Mouse (Mus musculus): ENCODE results near the gene Gstt4. TPM values are rescaled to one million over a fixed set of nuclear protein-coding genes. Genes with fewer than 3 reads are reported as not detected.
"Not testable (repeated sequence)": the region's sequence is repeated elsewhere in the genome, so short reads cannot be mapped to it uniquely, and the experiment has no call there.

The Gstt4 gene
- not detected in 2 replicates for polyA plus RNA-seq (2015; fragmentation: Nextera tagmentation; extraction: Ambion mirVana)

DNA sequence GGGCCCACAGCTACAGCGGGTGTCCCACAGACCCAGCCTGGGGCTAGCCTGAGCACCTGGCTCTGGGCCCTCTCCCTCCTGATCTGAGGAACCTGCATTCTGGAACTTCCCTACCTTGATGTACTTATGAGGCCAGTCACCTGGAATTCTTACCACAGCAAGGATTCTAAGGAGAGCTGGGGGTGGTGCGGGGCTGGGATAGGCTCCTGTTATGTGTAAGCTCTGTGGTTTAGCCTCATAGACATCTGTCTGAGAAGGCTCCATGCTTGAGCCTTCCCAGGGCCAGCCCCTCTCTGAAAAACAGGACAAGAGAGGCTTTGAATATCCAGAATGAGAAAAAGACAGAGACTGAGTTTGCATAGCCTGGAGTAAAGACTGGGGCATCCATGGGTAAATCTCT is at the start of gene Gstt4:
TSS of gene Gstt4 (minus strand) at position 101 of the 400 bp plus-strand sequence.
- DNase-seq (ENCODE audit: low spot score) (no peak), ATAC-seq (ENCODE audit: low FRiP score, low TSS enrichment) (no peak)
- no peak within 1 kb of the TSS for H3K27ac ChIP-seq (replicated peaks)
- no peaks in the 10 kb centered on the region for H3K27me3 ChIP-seq (ENCODE audit: control insufficient read depth, insufficient read depth, low read length)
- 96% methylated on average over 2 of the region's 2 CpGs for WGBS
- no peaks in the 10 kb centered on the region for H3K9me3 ChIP-seq (ENCODE audit: control insufficient read depth, low read length)
- H3K4me2 ChIP-seq (replicated peaks; ENCODE audit: low read depth): no peak within 1 kb of the TSS
- no peak within 1 kb of the TSS for H3K9ac ChIP-seq (ENCODE audit: low read length)
- H3K36me3 ChIP-seq (ENCODE audit: control insufficient read depth, insufficient read depth, low read length): no peaks in the 10 kb centered on the region
- TF ChIP-seq EP300 (optimal IDR thresholded peaks at IDR 0.05) (no peak), CTCF (IDR thresholded peaks at IDR 0.05; ENCODE audit: low read depth) (no peak)
- H3K4me1 ChIP-seq (replicated peaks; ENCODE audit: control insufficient read depth, insufficient read depth): 0 out of 2 replicates have a peak, but pooled peaks cover 2% of the 10 kb centered on the region
- no peak within 1 kb of the TSS for H3K4me3 ChIP-seq (ENCODE audit: low read depth, low read length)

DNA sequence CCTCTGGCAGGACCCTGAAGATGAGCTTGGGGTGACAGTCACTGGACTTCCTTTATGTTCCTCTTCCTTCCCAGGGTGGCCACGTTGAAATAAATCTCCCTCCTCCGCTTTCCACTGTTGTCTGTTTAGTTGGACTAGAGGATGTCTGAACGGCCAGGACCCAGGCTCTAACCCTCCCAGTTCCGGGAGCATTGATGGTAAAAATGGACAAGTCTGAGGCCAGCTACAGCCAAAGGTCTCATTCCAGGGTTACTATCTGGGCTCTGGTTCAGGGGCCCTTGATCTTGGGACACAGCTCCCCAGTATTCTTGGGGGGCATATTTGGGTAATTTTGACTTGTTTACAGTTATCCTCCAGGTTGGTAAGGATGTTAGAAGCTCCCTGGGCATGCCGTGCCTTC is 39.2 kb upstream of the Gstt4 start:
- DNase-seq (ENCODE audit: low spot score) (no peak), ATAC-seq (ENCODE audit: low FRiP score, low TSS enrichment) (no peak)
- Histone ChIP-seq H3K27me3 (ENCODE audit: control insufficient read depth, insufficient read depth, low read length) (no peaks in the 10 kb centered on the region), H3K4me1 (replicated peaks; ENCODE audit: control insufficient read depth, insufficient read depth) (no peaks in the 10 kb centered on the region), H3K9me3 (ENCODE audit: control insufficient read depth, low read length) (no peaks in the 10 kb centered on the region), H3K4me2 (replicated peaks; ENCODE audit: low read depth) (no peak overlapping the region), H3K27ac (replicated peaks) (no peak overlapping the region), H3K9ac (ENCODE audit: low read length) (no peak overlapping the region), H3K36me3 (ENCODE audit: control insufficient read depth, insufficient read depth, low read length) (0 out of 2 replicates have a peak, but pooled peaks cover 3% of the 10 kb centered on the region), H3K4me3 (ENCODE audit: low read depth, low read length) (no peak overlapping the region)
- 79% methylated on average over 5 of the region's 5 CpGs for WGBS
- TF ChIP-seq EP300 (optimal IDR thresholded peaks at IDR 0.05) (no peak), CTCF (IDR thresholded peaks at IDR 0.05; ENCODE audit: low read depth) (no peak)

DNA sequence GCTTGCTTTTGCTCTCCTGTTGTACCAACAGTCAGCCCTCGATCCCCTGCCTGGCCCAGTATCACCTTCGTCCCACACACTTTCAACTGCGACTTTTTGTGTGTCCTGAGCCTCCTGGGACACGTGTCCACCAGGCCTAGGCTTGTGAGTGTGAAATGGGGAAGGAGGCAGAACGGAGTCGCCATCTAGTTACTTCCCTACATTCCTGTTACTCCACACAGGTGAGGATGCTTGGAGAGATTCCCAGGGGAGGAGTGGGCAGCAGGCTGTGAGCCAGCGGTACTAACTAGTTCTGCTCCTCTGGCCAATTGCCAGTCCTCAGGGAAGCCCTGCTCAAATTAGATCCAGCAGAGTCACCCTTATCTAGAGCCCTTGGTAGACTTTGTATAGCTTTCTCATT is 38.4 kb upstream of the Gstt4 start:
- Histone ChIP-seq H3K4me1 (replicated peaks; ENCODE audit: control insufficient read depth, insufficient read depth) (no peaks in the 10 kb centered on the region), H3K9me3 (ENCODE audit: control insufficient read depth, low read length) (no peaks in the 10 kb centered on the region), H3K27ac (replicated peaks) (peak overlapping the region; percentile 83), H3K27me3 (ENCODE audit: control insufficient read depth, insufficient read depth, low read length) (no peaks in the 10 kb centered on the region), H3K36me3 (ENCODE audit: control insufficient read depth, insufficient read depth, low read length) (0 out of 2 replicates have a peak, but pooled peaks cover 3% of the 10 kb centered on the region), H3K4me3 (ENCODE audit: low read depth, low read length) (no peak overlapping the region), H3K9ac (ENCODE audit: low read length) (no peak overlapping the region), H3K4me2 (replicated peaks; ENCODE audit: low read depth) (no peak overlapping the region)
- no peak for TF ChIP-seq EP300 (optimal IDR thresholded peaks at IDR 0.05)
- TF ChIP-seq CTCF (IDR thresholded peaks at IDR 0.05; ENCODE audit: low read depth): no peak
- WGBS: 33% methylated on average over 7 of the region's 7 CpGs
- DNase-seq (ENCODE audit: low spot score) (no peak), ATAC-seq (ENCODE audit: low FRiP score, low TSS enrichment) (no peak)

DNA sequence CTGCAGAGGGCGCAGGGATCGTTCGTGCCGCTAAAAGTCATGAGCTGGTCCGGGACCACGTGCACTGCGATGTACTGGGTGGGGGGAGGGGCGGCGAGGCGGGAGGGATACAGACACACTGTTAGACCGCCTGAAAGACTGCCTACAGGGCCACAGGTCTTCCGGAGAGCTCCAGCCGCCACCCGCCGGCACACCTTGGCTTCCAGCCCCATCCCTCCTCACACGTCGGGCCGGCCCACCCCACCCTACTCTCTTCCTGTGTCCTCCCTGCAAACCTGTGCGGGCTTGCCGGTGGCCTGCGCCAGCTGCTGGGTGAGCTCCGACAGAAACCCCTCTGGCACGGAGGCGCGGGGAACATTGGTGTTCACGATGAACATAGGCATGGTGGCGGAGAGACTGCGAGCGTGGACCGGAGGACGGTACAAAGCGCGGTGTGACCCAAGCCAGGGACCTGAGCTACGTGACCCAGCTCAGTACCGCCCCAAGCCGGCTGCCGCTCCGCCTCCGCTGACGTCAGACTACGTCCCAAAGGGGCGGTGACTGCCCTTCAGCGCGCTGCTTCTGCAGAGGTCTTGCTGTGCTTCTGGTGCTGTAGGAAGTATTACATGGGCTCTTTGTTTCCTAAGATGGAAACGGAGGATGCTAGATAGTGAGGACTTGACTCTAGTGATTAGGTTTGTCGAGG is 37.6 kb upstream of the Gstt4 start, which contains the start of gene Mif:
TSS of gene Mif (minus strand) at position 455 of the 685 bp plus-strand sequence.
- H3K4me2 ChIP-seq (replicated peaks; ENCODE audit: low read depth): peak within 1 kb of the TSS; percentile 72
- under 1% methylated on average over 34 of the region's 46 CpGs for WGBS
- H3K36me3 ChIP-seq (ENCODE audit: control insufficient read depth, insufficient read depth, low read length); H3K9me3 ChIP-seq (ENCODE audit: control insufficient read depth, low read length); H3K4me1 ChIP-seq (replicated peaks; ENCODE audit: control insufficient read depth, insufficient read depth); H3K27me3 ChIP-seq (ENCODE audit: control insufficient read depth, insufficient read depth, low read length): not testable (repeated sequence)
- TF ChIP-seq CTCF (IDR thresholded peaks at IDR 0.05; ENCODE audit: low read depth): peak; percentile 24
- peak within 1 kb of the TSS; percentile 83 for H3K27ac ChIP-seq (replicated peaks)
- DNase-seq (ENCODE audit: low spot score) (peak; percentile 96), ATAC-seq (ENCODE audit: low FRiP score, low TSS enrichment) (peak; percentile 97)
- H3K9ac ChIP-seq (ENCODE audit: low read length): peak within 1 kb of the TSS; percentile 74
- H3K4me3 ChIP-seq (ENCODE audit: low read depth, low read length): peak within 1 kb of the TSS; percentile 59

DNA sequence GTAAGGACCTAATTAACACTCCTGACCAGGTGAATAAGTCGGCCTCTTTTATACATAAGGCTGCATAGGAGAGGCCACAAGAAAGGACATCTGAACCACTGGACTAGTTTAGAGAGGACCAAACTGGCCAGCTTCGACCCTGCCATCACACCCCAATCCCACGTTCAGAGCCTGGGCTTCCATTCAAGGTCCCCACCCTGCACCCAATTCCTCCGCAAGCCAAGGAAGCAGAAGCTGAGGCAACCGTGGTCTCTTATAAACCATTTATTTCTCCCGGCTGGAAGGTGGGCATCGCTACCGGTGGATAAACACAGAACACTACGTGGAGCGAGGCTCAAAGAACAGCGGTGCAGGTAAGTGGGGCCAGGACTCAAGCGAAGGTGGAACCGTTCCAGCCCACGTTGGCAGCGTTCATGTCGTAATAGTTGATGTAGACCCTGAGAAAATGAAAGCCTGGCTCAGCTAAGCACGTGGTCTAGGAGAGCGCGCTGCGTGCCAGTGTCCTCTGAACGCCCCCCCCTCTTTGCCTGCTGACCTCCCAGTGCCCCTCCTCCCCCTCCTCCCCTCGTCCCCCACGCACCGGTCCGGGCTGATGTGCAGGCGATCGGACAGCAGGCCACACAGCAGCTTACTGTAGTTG is 36.9 kb upstream of the Gstt4 start:
- TF ChIP-seq CTCF (IDR thresholded peaks at IDR 0.05; ENCODE audit: low read depth) (peak; percentile 31; the same call in 1 of the 2 replicates), EP300 (optimal IDR thresholded peaks at IDR 0.05) (no peak)
- WGBS: 2% methylated on average over 27 of the region's 27 CpGs
- no peaks in the 10 kb centered on the region for H3K9me3 ChIP-seq (ENCODE audit: control insufficient read depth, low read length)
- H3K4me3 ChIP-seq (ENCODE audit: low read depth, low read length): peak overlapping the region; percentile 59
- no peaks in the 10 kb centered on the region for H3K4me1 ChIP-seq (replicated peaks; ENCODE audit: control insufficient read depth, insufficient read depth)
- 0 out of 2 replicates have a peak, but pooled peaks cover 3% of the 10 kb centered on the region for H3K36me3 ChIP-seq (ENCODE audit: control insufficient read depth, insufficient read depth, low read length)
- H3K27ac ChIP-seq (replicated peaks): peak overlapping the region; percentile 83
- peak overlapping the region; percentile 72 for H3K4me2 ChIP-seq (replicated peaks; ENCODE audit: low read depth)
- peak overlapping the region; percentile 74 for H3K9ac ChIP-seq (ENCODE audit: low read length)
- H3K27me3 ChIP-seq (ENCODE audit: control insufficient read depth, insufficient read depth, low read length): no peaks in the 10 kb centered on the region
- DNase-seq (ENCODE audit: low spot score) (peak; percentile 58), ATAC-seq (ENCODE audit: low FRiP score, low TSS enrichment) (no peak; the same call in 1 of the 2 replicates)

DNA sequence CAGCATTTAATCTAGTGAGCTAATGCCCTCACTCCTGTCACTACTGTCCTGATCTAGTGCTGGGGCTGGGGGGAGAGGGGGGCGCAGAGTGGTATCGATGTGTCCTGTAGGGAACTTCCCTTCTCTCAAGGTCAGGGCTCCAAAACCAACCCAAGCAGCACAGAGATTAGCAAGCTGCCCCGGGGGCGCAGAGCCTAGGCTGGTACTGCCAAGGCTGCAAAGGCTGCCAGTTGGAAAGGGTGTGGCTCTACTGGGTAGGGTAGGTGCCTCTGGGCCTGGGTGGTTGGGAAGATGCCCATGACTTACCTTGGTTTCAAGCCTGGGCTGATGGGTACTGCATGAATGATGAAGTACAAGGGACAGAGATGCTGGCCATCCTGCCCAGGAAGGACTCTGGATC is 35.3 kb upstream of the Gstt4 start:
- 0 out of 2 replicates have a peak, but pooled peaks cover 3% of the 10 kb centered on the region for H3K36me3 ChIP-seq (ENCODE audit: control insufficient read depth, insufficient read depth, low read length)
- DNase-seq (ENCODE audit: low spot score) (no peak), ATAC-seq (ENCODE audit: low FRiP score, low TSS enrichment) (no peak)
- no peaks in the 10 kb centered on the region for H3K9me3 ChIP-seq (ENCODE audit: control insufficient read depth, low read length)
- no peak for TF ChIP-seq CTCF (IDR thresholded peaks at IDR 0.05; ENCODE audit: low read depth)
- TF ChIP-seq EP300 (optimal IDR thresholded peaks at IDR 0.05): no peak
- no peak overlapping the region for H3K27ac ChIP-seq (replicated peaks)
- no peaks in the 10 kb centered on the region for H3K4me1 ChIP-seq (replicated peaks; ENCODE audit: control insufficient read depth, insufficient read depth)
- no peak overlapping the region for H3K9ac ChIP-seq (ENCODE audit: low read length)
- WGBS: 80% methylated on average over 4 of the region's 4 CpGs
- H3K4me2 ChIP-seq (replicated peaks; ENCODE audit: low read depth): no peak overlapping the region
- H3K4me3 ChIP-seq (ENCODE audit: low read depth, low read length): no peak overlapping the region
- no peaks in the 10 kb centered on the region for H3K27me3 ChIP-seq (ENCODE audit: control insufficient read depth, insufficient read depth, low read length)
